Mouse (Mus musculus): ENCODE results near the gene Fndc3a.

The Fndc3a gene

GRCm38 (mm10) chr14:72709710-72710340 lies at the start of gene Fndc3a:
Gene Fndc3a, minus strand, starts transcription at chr14:72710003.
- DNase-seq: peak; percentile 83

GRCm38 (mm10) chr14:72752893-72753292 lies 43.1 kb upstream of the Fndc3a start:
- no peak for DNase-seq

GRCm38 (mm10) chr14:72750426-72751182 lies 40.8 kb upstream of the Fndc3a start:
- DNase-seq: no peak

GRCm38 (mm10) chr14:72748331-72748730 lies 38.5 kb upstream of the Fndc3a start:
- DNase-seq: peak; percentile 9

- DNase-seq: no peak
Observed at GRCm38 (mm10) chr14:72741667-72742066, 31.9 kb upstream of the Fndc3a start.

GRCm38 (mm10) chr14:72740336-72740735 lies 30.5 kb upstream of the Fndc3a start:
- DNase-seq: no peak

- DNase-seq: no peak
Observed at GRCm38 (mm10) chr14:72739484-72740208, 29.8 kb upstream of the Fndc3a start.

- DNase-seq: no peak
Observed at GRCm38 (mm10) chr14:72738776-72739175, 29.0 kb upstream of the Fndc3a start.

- no peak for DNase-seq
Observed at GRCm38 (mm10) chr14:72738217-72738616, 28.4 kb upstream of the Fndc3a start.

GRCm38 (mm10) chr14:72725865-72726264 lies 16.1 kb upstream of the Fndc3a start:
- no peak for DNase-seq

- DNase-seq: no peak
Observed at GRCm38 (mm10) chr14:72722274-72723053, 12.7 kb upstream of the Fndc3a start.

GRCm38 (mm10) chr14:72716175-72716574 lies 6.4 kb upstream of the Fndc3a start:
- no peak for DNase-seq

GRCm38 (mm10) chr14:72711130-72711529 lies 1.3 kb upstream of the Fndc3a start:
- DNase-seq: no peak

GRCm38 (mm10) chr14:72710341-72711027 lies 681 bp upstream of the Fndc3a start:
- peak; percentile 36 for DNase-seq

- DNase-seq: peak; percentile 58
Observed at GRCm38 (mm10) chr14:72709091-72709709, 603 bp downstream of the Fndc3a start.

- DNase-seq: no peak
Observed at GRCm38 (mm10) chr14:72708581-72708991, 1.2 kb downstream of the Fndc3a start.

- no peak for DNase-seq
Observed at GRCm38 (mm10) chr14:72700056-72700455, 9.7 kb downstream of the Fndc3a start.

- DNase-seq: no peak
Observed at GRCm38 (mm10) chr14:72691406-72691805, 18.4 kb downstream of the Fndc3a start.

GRCm38 (mm10) chr14:72689525-72689924 lies 20.3 kb downstream of the Fndc3a start:
- DNase-seq: no peak

GRCm38 (mm10) chr14:72684857-72685370 lies 24.9 kb downstream of the Fndc3a start:
- DNase-seq: no peak

GRCm38 (mm10) chr14:72677247-72677646 lies 32.6 kb downstream of the Fndc3a start:
- no peak for DNase-seq

GRCm38 (mm10) chr14:72671911-72672310 lies 37.9 kb downstream of the Fndc3a start:
- no peak for DNase-seq
